In genomic region chr6:49519053-49519452, GRCm38 (mm10) we compare ENCODE assay signal across 9 mouse cellular contexts.
DNase-seq lines count a peak whose midpoint lies in the region; TF ChIP-seq lines count a peak whose summit lies in the region.
"Had no signal": no experiment of that assay in that cellular context is flagged by ENCODE, and none has a peak within 500 bp of the region (broad histone marks: within the 10 kb centered on the region; RNA-seq: fewer than 3 reads in every experiment).

No protein-coding gene starts in this region.

- peak; percentile 57 for DNase-seq in CD4-positive helper T cell, adult 2 months (ENCODE audit: low read depth, low spot score)
- peak; percentile 33 for DNase-seq in WW6 (ENCODE audit: low read depth, low spot score)
- DNase-seq in cerebellum, postnatal 4 days (ENCODE audit: low spot score in 2 of 2) = peak; percentile 68 to 79
- DNase-seq in gastrocnemius, adult 2 months = peak; percentile 65
- DNase-seq in kidney, postnatal 25 days = peak; percentile 74 to 80
- DNase-seq in lung, adult 18-20 months = peak; percentile 17 to 22
- DNase-seq in retina, embryonic 14.5 days (ENCODE audit: low spot score) = peak; percentile 82
- DNase-seq in urinary bladder, postnatal 14 days (ENCODE audit: low spot score) = peak; percentile 67

- H3K27ac ChIP-seq in gastrocnemius, adult 2 months = no peak overlapping the region
- H3K27ac ChIP-seq: heart, embryonic 15.5 days had no signal

- peak; percentile 88 for TF ChIP-seq CTCF in gastrocnemius, adult 2 months (IDR thresholded peaks at IDR 0.05)

- intact Hi-C loops in gastrocnemius, adult 2 months (cut with DNase I) = loop anchor here (1.0 to 10.0 kb wide), 4 partner anchors 396 to 1018 kb away; no protein-coding TSS in a partner anchor

- H3K4me3 ChIP-seq in gastrocnemius, adult 2 months = no peak overlapping the region
- H3K4me3 ChIP-seq: heart, embryonic 15.5 days had no signal

Comparison
In these comparisons a context has a peak if more than half of its experiments do, and no peak if none do; other contexts are left out.
1. DNase-seq: peak in every context shown above with its lines; median percentile 82 in retina, embryonic 14.5 days; 77 in kidney, postnatal 25 days; 74 in cerebellum, postnatal 4 days; 67 in urinary bladder, postnatal 14 days; 65 in gastrocnemius, adult 2 months; 57 in CD4-positive helper T cell, adult 2 months; 33 in WW6; 20 in lung, adult 18-20 months.